Mouse (Mus musculus) limb, embryonic 10.5 days (tissue): ENCODE results near the gene Tmem120b. TPM values are rescaled to one million over a fixed set of nuclear protein-coding genes. Genes with fewer than 3 reads are reported as not detected.

ENCODE experiments used
- DNase-seq: peaks from one replicate; pipeline ENCODE4 v3.0.0-alpha.2; 2017; ENCODE audit warnings: low spot score
- H3K27ac ChIP-seq: fragments of 300-500 bp; sonication (generic); 2 replicates; pipeline ENCODE4 v1.5.1; 2016; ENCODE audit warnings: mild to moderate bottlenecking
- H3K27me3 ChIP-seq: fragments of 300-500 bp; sonication (generic); 2 replicates; pipeline ENCODE4 v1.6.1; 2016; ENCODE audit warnings: low read depth, mild to moderate bottlenecking; ENCODE audit not compliant: poor library complexity, severe bottlenecking
- H3K36me3 ChIP-seq: fragments of 300-500 bp; sonication (generic); 2 replicates; pipeline ENCODE4 v1.6.1; 2016; ENCODE audit warnings: mild to moderate bottlenecking, moderate library complexity
- H3K4me1 ChIP-seq: fragments of 300-500 bp; sonication (generic); 2 replicates; pipeline ENCODE4 v1.6.1; 2016
- H3K4me3 ChIP-seq: fragments of 300-500 bp; sonication (generic); 2 replicates; pipeline ENCODE4 v1.5.1; 2016; ENCODE audit warnings: mild to moderate bottlenecking, moderate library complexity
- H3K9me3 ChIP-seq: fragments of 300-500 bp; sonication (generic); replicated peaks from 2 replicates; pipeline ENCODE4 v1.6.1; 2016; ENCODE audit warnings: mild to moderate bottlenecking
- WGBS: fragments of 180-500 bp; shearing (Covaris S2); methylation state at CpG from one replicate; pipeline ENCODE4 v1.1.7; 2016; 5-methylcytosine and 5-hydroxymethylcytosine counted together
- polyA plus RNA-seq: library from polyadenylated mRNA; unstranded; fragments of >200 nt; fragmentation: Nextera tagmentation; extraction: Ambion mirVana; gene quantifications from 2 replicates; pipeline ENCODE4 v1.2.1, GENCODE M21; 2016

The Tmem120b gene
- polyA plus RNA-seq, 1 experiment from 2014 or later = 12.4 TPM

DNA sequence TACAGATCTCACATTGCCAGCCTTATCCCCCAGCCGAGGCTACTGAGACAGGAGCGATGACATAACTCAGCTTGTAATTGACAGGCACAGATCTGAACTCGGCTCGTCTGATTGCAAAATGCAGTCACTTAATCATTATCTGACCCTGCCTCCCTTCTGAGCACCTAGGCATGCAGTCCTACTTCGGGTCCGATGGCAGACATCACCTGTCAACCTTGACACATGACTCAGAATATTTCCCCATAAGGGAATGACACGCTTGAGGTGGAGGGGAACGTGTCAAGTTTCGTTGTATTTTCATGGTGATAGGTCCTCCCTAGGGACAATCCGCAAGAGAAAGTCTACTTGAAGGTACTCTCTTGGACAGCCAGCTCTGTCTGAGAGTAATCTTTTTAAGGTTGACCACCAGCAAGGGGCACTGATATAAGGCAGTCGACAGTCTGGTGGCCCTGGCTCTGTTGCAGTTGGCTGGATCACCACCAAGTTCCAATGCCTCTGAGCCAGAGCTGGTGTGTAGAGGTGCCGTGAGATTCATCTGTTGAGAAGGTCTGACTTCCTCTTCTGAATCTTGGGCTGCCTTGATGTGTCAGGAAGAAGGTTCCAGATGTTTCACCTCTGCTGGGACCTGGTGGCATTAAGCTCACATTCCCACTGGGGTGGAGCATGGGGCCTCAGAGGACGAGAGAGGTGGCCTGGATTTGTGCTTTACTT lies 15.3 kb downstream of the Tmem120b start:
- H3K36me3 ChIP-seq = no peaks in the 10 kb centered on the region
- peaks cover 19% of the 10 kb centered on the region for H3K4me1 ChIP-seq
- no peak for DNase-seq
- 79% methylated on average over 13 of the region's 13 CpGs for WGBS
- no peaks in the 10 kb centered on the region for H3K27me3 ChIP-seq
- H3K9me3 ChIP-seq = no peaks in the 10 kb centered on the region
- H3K27ac ChIP-seq = no peak overlapping the region
- H3K4me3 ChIP-seq = no peak overlapping the region

DNA sequence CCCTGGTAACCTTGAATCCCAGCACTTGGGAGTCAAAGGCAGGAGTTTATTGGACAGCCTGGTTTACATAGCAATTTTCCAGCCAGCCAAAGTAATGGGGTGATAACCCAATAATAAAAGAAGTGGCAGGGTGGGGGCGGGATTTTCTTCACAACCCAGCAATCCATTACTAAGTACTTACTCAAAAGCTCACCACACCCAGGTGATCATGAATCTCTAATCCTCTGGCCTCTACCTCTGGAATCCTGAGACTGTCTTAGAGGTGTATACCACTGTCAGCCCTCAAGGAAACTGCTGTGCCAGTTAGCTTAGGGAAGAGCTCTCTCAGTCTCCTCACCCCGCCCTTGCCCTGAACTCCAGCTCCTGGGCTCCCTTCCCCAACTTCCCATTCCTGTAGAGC lies 18.3 kb downstream of the Tmem120b start:
- Histone ChIP-seq H3K27me3 (no peaks in the 10 kb centered on the region), H3K4me3 (no peak overlapping the region), H3K36me3 (no peaks in the 10 kb centered on the region; the same call in 1 of the 2 replicates), H3K27ac (no peak overlapping the region), H3K4me1 (0 out of 2 replicates have a peak, but pooled peaks cover 4% of the 10 kb centered on the region), H3K9me3 (no peaks in the 10 kb centered on the region)
- 78% methylated on average over 2 of the region's 2 CpGs for WGBS
- no peak for DNase-seq

- H3K4me1 ChIP-seq = 0 out of 2 replicates have a peak, but pooled peaks cover under 1% of the 10 kb centered on the region
- H3K27me3 ChIP-seq = no peaks in the 10 kb centered on the region
- no peaks in the 10 kb centered on the region for H3K9me3 ChIP-seq
- H3K36me3 ChIP-seq = no peaks in the 10 kb centered on the region; the same call in 1 of the 2 replicates
- 94% methylated on average over 4 of the region's 4 CpGs for WGBS
- no peak overlapping the region for H3K27ac ChIP-seq
- no peak for DNase-seq
- no peak overlapping the region for H3K4me3 ChIP-seq
Observed at GRCm38 (mm10) chr5:123088784-123089183, 20.6 kb downstream of the Tmem120b start.

- no peak for DNase-seq
- Histone ChIP-seq H3K4me3 (no peak overlapping the region), H3K9me3 (no peaks in the 10 kb centered on the region), H3K36me3 (no peaks in the 10 kb centered on the region; the same call in 1 of the 2 replicates), H3K27ac (no peak overlapping the region), H3K4me1 (0 out of 2 replicates have a peak, but pooled peaks cover 4% of the 10 kb centered on the region), H3K27me3 (no peaks in the 10 kb centered on the region)
- 90% methylated on average over 10 of the region's 10 CpGs for WGBS
Observed at GRCm38 (mm10) chr5:123090560-123091306, 22.5 kb downstream of the Tmem120b start.

GRCm38 (mm10) chr5:123093077-123093633 lies 24.9 kb downstream of the Tmem120b start:
- H3K36me3 ChIP-seq = peaks cover 1% of the 10 kb centered on the region; the same call in 1 of the 2 replicates
- no peaks in the 10 kb centered on the region for H3K9me3 ChIP-seq
- no peak for DNase-seq
- H3K27me3 ChIP-seq = no peaks in the 10 kb centered on the region
- 0 out of 2 replicates have a peak, but pooled peaks cover 4% of the 10 kb centered on the region for H3K4me1 ChIP-seq
- WGBS = 85% methylated on average over 14 of the region's 14 CpGs
- H3K27ac ChIP-seq = no peak overlapping the region
- H3K4me3 ChIP-seq = no peak overlapping the region

GRCm38 (mm10) chr5:123094238-123094991 lies 26.2 kb downstream of the Tmem120b start:
- Histone ChIP-seq H3K9me3 (no peaks in the 10 kb centered on the region), H3K36me3 (peaks cover 6% of the 10 kb centered on the region; the same call in 1 of the 2 replicates), H3K4me3 (no peak overlapping the region), H3K27me3 (no peaks in the 10 kb centered on the region), H3K4me1 (0 out of 2 replicates have a peak, but pooled peaks cover 4% of the 10 kb centered on the region), H3K27ac (peak overlapping the region; percentile 6; the same call in 1 of the 2 replicates)
- DNase-seq = no peak
- 89% methylated on average over 25 of the region's 25 CpGs for WGBS

- Histone ChIP-seq H3K4me3 (no peak overlapping the region), H3K27ac (no peak overlapping the region), H3K9me3 (no peaks in the 10 kb centered on the region), H3K36me3 (peaks cover 10% of the 10 kb centered on the region; the same call in 1 of the 2 replicates), H3K27me3 (no peaks in the 10 kb centered on the region), H3K4me1 (0 out of 2 replicates have a peak, but pooled peaks cover 4% of the 10 kb centered on the region)
- no peak for DNase-seq
- WGBS = 94% methylated on average over 8 of the region's 8 CpGs
Observed at GRCm38 (mm10) chr5:123096299-123096698, 28.1 kb downstream of the Tmem120b start.

- WGBS = 70% methylated on average over 2 of the region's 2 CpGs
- DNase-seq = no peak
Observed at GRCm38 (mm10) chr5:123098487-123098886, 30.3 kb downstream of the Tmem120b start.

GRCm38 (mm10) chr5:123102376-123102775 lies 34.2 kb downstream of the Tmem120b start:
- Histone ChIP-seq H3K4me1 (0 out of 2 replicates have a peak, but pooled peaks cover 10% of the 10 kb centered on the region), H3K27ac (no peak overlapping the region; the same call in 1 of the 2 replicates), H3K4me3 (no peak overlapping the region), H3K9me3 (no peaks in the 10 kb centered on the region), H3K36me3 (peaks cover 10% of the 10 kb centered on the region; the same call in 1 of the 2 replicates), H3K27me3 (no peaks in the 10 kb centered on the region)
- 58% methylated on average over 7 of the region's 7 CpGs for WGBS
- DNase-seq = no peak

More at GRCm38 (mm10) chr5:123098487-123098886, 30.3 kb downstream of the Tmem120b start:
- H3K36me3 ChIP-seq = peaks cover 10% of the 10 kb centered on the region; the same call in 1 of the 2 replicates
- 0 out of 2 replicates have a peak, but pooled peaks cover 12% of the 10 kb centered on the region for H3K4me1 ChIP-seq
- no peaks in the 10 kb centered on the region for H3K9me3 ChIP-seq
- H3K4me3 ChIP-seq = no peak overlapping the region
- H3K27me3 ChIP-seq = no peaks in the 10 kb centered on the region
- H3K27ac ChIP-seq = no peak overlapping the region

GRCm38 (mm10) chr5:123103556-123103955 lies 35.3 kb downstream of the Tmem120b start:
- Histone ChIP-seq H3K27ac (0 out of 2 replicates have a peak overlapping the region, but pooled peaks have one; percentile 32), H3K27me3 (no peaks in the 10 kb centered on the region), H3K36me3 (peaks cover 7% of the 10 kb centered on the region; the same call in 1 of the 2 replicates), H3K4me1 (0 out of 2 replicates have a peak, but pooled peaks cover 10% of the 10 kb centered on the region), H3K4me3 (no peak overlapping the region), H3K9me3 (no peaks in the 10 kb centered on the region)
- 86% methylated on average over 8 of the region's 8 CpGs for WGBS
- DNase-seq = no peak

DNA sequence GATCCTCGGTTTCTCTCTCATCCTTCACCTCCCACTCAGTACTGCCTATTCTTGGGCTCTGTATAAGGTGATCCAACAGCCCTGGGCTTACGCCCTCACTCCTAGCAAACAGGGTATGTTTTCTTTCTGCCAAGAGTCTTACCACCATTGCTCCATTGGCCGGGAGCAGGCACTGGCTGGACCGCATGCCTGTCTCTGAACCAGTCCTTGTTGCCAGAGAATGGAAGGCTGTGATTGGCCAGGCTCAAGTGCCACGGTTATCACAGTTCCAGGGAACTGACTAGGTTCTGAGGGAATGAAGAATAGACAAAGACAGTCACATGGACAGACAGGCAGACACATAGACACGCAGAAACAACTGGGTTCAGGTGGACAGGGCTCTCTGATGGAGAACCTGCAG lies 36.6 kb downstream of the Tmem120b start:
- Histone ChIP-seq H3K4me3 (no peak overlapping the region), H3K9me3 (no peaks in the 10 kb centered on the region), H3K27me3 (no peaks in the 10 kb centered on the region), H3K4me1 (peaks cover 21% of the 10 kb centered on the region; the same call in 1 of the 2 replicates), H3K27ac (no peak overlapping the region), H3K36me3 (0 out of 2 replicates have a peak, but pooled peaks cover 2% of the 10 kb centered on the region)
- DNase-seq = no peak
- 84% methylated on average over 6 of the region's 6 CpGs for WGBS
